ENCODE assay signal across 20 mouse cellular contexts in genomic region chrX:39104671-39105070, GRCm38 (mm10).
A peak's percentile ranks its signal among the peaks of the same experiment; 100 is the strongest.
DNase-seq lines count a peak whose midpoint lies in the region; ATAC-seq lines count a peak whose summit lies in the region.
"Had no signal": no experiment of that assay in that cellular context is flagged by ENCODE, and none has a peak within 500 bp of the region (broad histone marks: within the 10 kb centered on the region; RNA-seq: fewer than 3 reads in every experiment).

No protein-coding gene starts in this region.

- intact Hi-C loops in gastrocnemius, postnatal 36 days (cut with DNase I): no loop called here

- DNase-seq in frontal cortex, postnatal 10 days (ENCODE audit: low spot score in 2 of 2): no peak
- peak; percentile 14 to 57 for DNase-seq in layer of hippocampus, adult 18-20 months (ENCODE audit: low spot score in 2 of 2)
- no peak for DNase-seq in layer of hippocampus, postnatal 10 days (ENCODE audit: low spot score in 2 of 2)
- peak; percentile 41 for DNase-seq in brain, adult 2 months (ENCODE audit: low read depth, low spot score)
- peak; percentile 7 for DNase-seq in layer of hippocampus, adult 9-10 months (ENCODE audit: low spot score)
- no peak for DNase-seq in embryo, embryonic 9.5 days (ENCODE audit: extremely low spot score)
- DNase-seq in gastrocnemius, postnatal 36 days: no peak
- DNase-seq: adrenal gland, postnatal 10 days; adrenal gland, postnatal 36 days; cerebellum, adult 11-12 months; cerebellum, adult 9-10 months; cerebellum, postnatal 14 days; forebrain, postnatal 0 days; gastrocnemius, postnatal 25 days; heart, adult 2 months; heart, postnatal 14 days; heart, postnatal 4 days had no signal

- peak; percentile 70 for ATAC-seq in frontal cortex, adult (ENCODE audit: low TSS enrichment)
- ATAC-seq: activated CD4-positive, CD25-positive, alpha-beta regulatory T cell, adult 4 months; forebrain, embryonic 14.5 days; forebrain, postnatal 0 days had no signal

Comparison
In these comparisons a context has a peak if more than half of its experiments do, and no peak if none do; other contexts are left out.
1. DNase-seq: peak in layer of hippocampus, adult 18-20 months (2 of 2), brain, adult 2 months (single experiment) and layer of hippocampus, adult 9-10 months (single experiment); none in frontal cortex, postnatal 10 days (0 of 2), layer of hippocampus, postnatal 10 days (0 of 2), embryo, embryonic 9.5 days (single experiment) and gastrocnemius, postnatal 36 days (0 of 2).